Mouse (Mus musculus): ENCODE data around the gene Plekhg6. TPM values are rescaled to one million over a fixed set of nuclear protein-coding genes. Genes with fewer than 3 reads are reported as not detected.

The Plekhg6 gene
- polyA plus RNA-seq, 1 experiment = 0.45 TPM

DNA sequence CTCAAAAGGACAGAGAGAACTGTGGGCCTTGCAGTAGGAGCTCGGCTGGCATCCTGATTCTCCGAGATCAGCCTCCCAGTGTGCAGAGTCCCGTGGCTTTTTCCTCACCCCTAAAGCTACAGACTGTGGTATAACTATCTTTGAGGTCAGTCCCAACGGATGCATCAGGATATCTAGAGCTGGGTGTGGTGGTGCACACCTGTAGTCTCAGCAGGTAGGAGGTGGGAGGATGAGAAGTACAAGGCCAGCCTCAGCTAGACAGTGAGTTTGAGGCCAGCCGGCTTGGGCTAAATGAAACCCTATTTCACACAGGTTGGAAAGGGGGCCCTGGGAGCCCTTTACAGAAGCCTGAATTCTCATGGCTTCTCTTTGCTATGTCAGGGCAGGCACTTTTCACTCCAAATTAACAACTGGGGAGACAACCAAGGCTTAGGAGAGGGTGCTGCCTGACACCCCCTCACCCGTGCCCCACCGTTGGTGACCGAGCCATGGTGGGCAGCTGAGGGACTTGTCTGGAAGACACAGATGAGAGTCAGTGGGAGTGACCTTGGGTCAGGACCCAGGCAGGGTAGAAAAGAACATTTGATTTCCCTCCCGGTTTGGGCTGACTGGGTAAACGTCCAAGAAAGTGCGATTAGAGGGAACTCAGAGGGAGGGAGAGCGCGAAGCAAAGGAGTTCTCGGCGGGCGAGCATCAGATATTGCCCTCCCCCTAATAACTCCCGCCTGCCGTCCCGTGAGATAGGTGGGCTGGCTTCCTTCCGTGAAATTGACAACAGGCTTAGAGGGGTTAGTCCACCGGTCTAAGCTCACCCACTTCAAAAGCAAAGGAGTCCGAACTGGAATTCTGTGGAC is 31.6 kb downstream of the Plekhg6 start, which contains the start of gene Tnfrsf1a:
Gene Tnfrsf1a (plus strand): TSS at position 642 of the 854 bp plus-strand sequence.
- TF ChIP-seq CTCF (IDR thresholded peaks at IDR 0.05; ENCODE audit: control insufficient read depth, insufficient read depth, low read length) (no peak), POLR2A (IDR thresholded peaks at IDR 0.05; ENCODE audit: borderline replicate concordance, control insufficient read depth, low read depth, low read length) (no peak)
- H3K4me3 ChIP-seq (replicated peaks; ENCODE audit: control insufficient read depth, low read depth, low read length) = peak within 1 kb of the TSS; percentile 93
- WGBS = 9% methylated on average over 22 of the region's 22 CpGs
- peaks cover 12% of the 10 kb centered on the region for H3K4me1 ChIP-seq (ENCODE audit: control insufficient read depth, insufficient read depth, low read length)
- H3K27ac ChIP-seq (ENCODE audit: control insufficient read depth, insufficient read depth, low read depth, low read length, poor library complexity) = peak within 1 kb of the TSS; percentile 95

GRCm38 (mm10) chr6:125346029-125346428 is 34.6 kb downstream of the Plekhg6 start:
- H3K27ac ChIP-seq (ENCODE audit: control insufficient read depth, insufficient read depth, low read depth, low read length, poor library complexity) = peak overlapping the region; percentile 47
- WGBS = 57% methylated on average over 2 of the region's 2 CpGs
- no peak overlapping the region for H3K4me3 ChIP-seq (replicated peaks; ENCODE audit: control insufficient read depth, low read depth, low read length)
- TF ChIP-seq POLR2A (IDR thresholded peaks at IDR 0.05; ENCODE audit: borderline replicate concordance, control insufficient read depth, low read depth, low read length) (no peak), CTCF (IDR thresholded peaks at IDR 0.05; ENCODE audit: control insufficient read depth, insufficient read depth, low read length) (no peak)
- H3K4me1 ChIP-seq (ENCODE audit: control insufficient read depth, insufficient read depth, low read length) = peaks cover 9% of the 10 kb centered on the region

DNA sequence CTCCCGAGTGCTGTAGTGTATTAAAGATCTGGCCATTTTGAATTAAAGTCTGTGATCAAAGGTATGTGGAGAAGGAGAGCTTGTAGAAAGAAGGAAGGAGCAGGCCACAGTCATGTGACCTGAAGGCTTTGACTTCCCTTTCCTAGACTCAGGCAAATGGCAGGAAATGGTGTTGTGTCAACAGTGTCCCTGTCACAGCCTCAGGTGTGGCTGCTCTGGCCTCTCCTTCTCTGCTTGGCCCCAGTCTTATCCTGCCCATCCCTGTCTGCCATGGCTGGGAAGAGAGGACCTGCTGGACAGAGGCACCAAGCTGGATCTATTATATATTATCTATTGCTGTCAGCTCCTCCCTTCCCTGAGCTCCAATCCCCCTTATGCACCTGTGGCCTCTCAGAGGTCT is 35.0 kb downstream of the Plekhg6 start:
- peak overlapping the region; percentile 47 for H3K27ac ChIP-seq (ENCODE audit: control insufficient read depth, insufficient read depth, low read depth, low read length, poor library complexity)
- H3K4me1 ChIP-seq (ENCODE audit: control insufficient read depth, insufficient read depth, low read length) = peaks cover 9% of the 10 kb centered on the region
- WGBS = 6% methylated on average over 1 of the region's 1 CpGs
- no peak overlapping the region for H3K4me3 ChIP-seq (replicated peaks; ENCODE audit: control insufficient read depth, low read depth, low read length)
- no peak for TF ChIP-seq CTCF (IDR thresholded peaks at IDR 0.05; ENCODE audit: control insufficient read depth, insufficient read depth, low read length)
- no peak for TF ChIP-seq POLR2A (IDR thresholded peaks at IDR 0.05; ENCODE audit: borderline replicate concordance, control insufficient read depth, low read depth, low read length)

- Histone ChIP-seq H3K4me1 (ENCODE audit: control insufficient read depth, insufficient read depth, low read length) (peaks cover 13% of the 10 kb centered on the region), H3K4me3 (replicated peaks; ENCODE audit: control insufficient read depth, low read depth, low read length) (no peak overlapping the region), H3K27ac (ENCODE audit: control insufficient read depth, insufficient read depth, low read depth, low read length, poor library complexity) (peak overlapping the region; percentile 94)
- TF ChIP-seq CTCF (IDR thresholded peaks at IDR 0.05; ENCODE audit: control insufficient read depth, insufficient read depth, low read length) (no peak), POLR2A (IDR thresholded peaks at IDR 0.05; ENCODE audit: borderline replicate concordance, control insufficient read depth, low read depth, low read length) (no peak)
- 41% methylated on average over 4 of the region's 4 CpGs for WGBS
Measured at GRCm38 (mm10) chr6:125344866-125345265, 35.7 kb downstream of the Plekhg6 start.

DNA sequence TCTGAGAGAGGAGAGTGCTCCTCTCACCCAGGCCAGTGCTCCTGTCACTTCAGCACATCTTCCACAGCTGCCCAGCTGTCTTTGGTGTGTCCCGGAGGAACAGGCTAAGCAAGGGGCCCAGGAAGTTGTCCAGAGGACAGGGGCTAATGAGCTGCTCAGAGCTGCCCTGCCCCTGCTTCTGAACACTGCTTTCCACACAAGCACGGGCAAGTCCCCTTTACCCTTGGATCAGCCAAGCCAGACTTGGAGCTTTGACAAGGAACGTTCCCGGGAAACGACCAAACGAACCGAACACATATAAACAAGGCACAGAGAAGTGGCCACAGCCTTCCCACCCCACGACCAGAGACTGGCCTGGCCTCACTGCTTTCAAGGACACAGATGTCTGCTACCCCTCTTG is 36.5 kb downstream of the Plekhg6 start:
- 75% methylated on average over 8 of the region's 8 CpGs for WGBS
- peak overlapping the region; percentile 50 for H3K4me3 ChIP-seq (replicated peaks; ENCODE audit: control insufficient read depth, low read depth, low read length)
- H3K27ac ChIP-seq (ENCODE audit: control insufficient read depth, insufficient read depth, low read depth, low read length, poor library complexity) = peak overlapping the region; percentile 94
- peaks cover 13% of the 10 kb centered on the region for H3K4me1 ChIP-seq (ENCODE audit: control insufficient read depth, insufficient read depth, low read length)
- TF ChIP-seq CTCF (IDR thresholded peaks at IDR 0.05; ENCODE audit: control insufficient read depth, insufficient read depth, low read length) (no peak), POLR2A (IDR thresholded peaks at IDR 0.05; ENCODE audit: borderline replicate concordance, control insufficient read depth, low read depth, low read length) (no peak)

GRCm38 (mm10) chr6:125342198-125342597 is 38.4 kb downstream of the Plekhg6 start:
- Histone ChIP-seq H3K4me3 (replicated peaks; ENCODE audit: control insufficient read depth, low read depth, low read length) (peak overlapping the region; percentile 19), H3K4me1 (ENCODE audit: control insufficient read depth, insufficient read depth, low read length) (peaks cover 10% of the 10 kb centered on the region), H3K27ac (ENCODE audit: control insufficient read depth, insufficient read depth, low read depth, low read length, poor library complexity) (peak overlapping the region; percentile 77)
- TF ChIP-seq POLR2A (IDR thresholded peaks at IDR 0.05; ENCODE audit: borderline replicate concordance, control insufficient read depth, low read depth, low read length) = no peak
- TF ChIP-seq CTCF (IDR thresholded peaks at IDR 0.05; ENCODE audit: control insufficient read depth, insufficient read depth, low read length) = no peak
- 27% methylated on average over 3 of the region's 3 CpGs for WGBS

DNA sequence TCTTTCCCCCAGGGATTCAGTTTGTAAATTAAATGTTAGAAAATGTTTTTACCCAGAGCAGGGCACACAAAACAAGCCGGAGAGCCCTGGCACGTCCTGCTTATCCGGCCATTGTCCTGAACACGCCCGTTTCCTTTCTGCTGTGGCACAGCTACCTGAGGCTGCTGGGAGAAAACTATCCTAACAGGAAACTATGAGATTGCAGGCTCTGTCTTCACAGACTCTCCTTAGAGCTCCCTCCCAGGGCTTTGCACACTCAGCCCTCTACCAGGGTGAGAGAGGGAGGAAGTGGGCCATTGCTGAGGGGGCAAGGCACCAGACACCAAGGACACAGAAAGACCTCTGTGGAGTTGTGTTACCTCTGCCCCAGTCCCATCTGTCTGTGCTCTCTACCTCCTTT is 40.3 kb downstream of the Plekhg6 start:
- H3K4me3 ChIP-seq (replicated peaks; ENCODE audit: control insufficient read depth, low read depth, low read length) = no peak overlapping the region
- WGBS = 18% methylated on average over 5 of the region's 5 CpGs
- peak overlapping the region; percentile 76 for H3K27ac ChIP-seq (ENCODE audit: control insufficient read depth, insufficient read depth, low read depth, low read length, poor library complexity)
- TF ChIP-seq POLR2A (IDR thresholded peaks at IDR 0.05; ENCODE audit: borderline replicate concordance, control insufficient read depth, low read depth, low read length) = no peak
- TF ChIP-seq CTCF (IDR thresholded peaks at IDR 0.05; ENCODE audit: control insufficient read depth, insufficient read depth, low read length) = no peak
- H3K4me1 ChIP-seq (ENCODE audit: control insufficient read depth, insufficient read depth, low read length) = peaks cover 8% of the 10 kb centered on the region

DNA sequence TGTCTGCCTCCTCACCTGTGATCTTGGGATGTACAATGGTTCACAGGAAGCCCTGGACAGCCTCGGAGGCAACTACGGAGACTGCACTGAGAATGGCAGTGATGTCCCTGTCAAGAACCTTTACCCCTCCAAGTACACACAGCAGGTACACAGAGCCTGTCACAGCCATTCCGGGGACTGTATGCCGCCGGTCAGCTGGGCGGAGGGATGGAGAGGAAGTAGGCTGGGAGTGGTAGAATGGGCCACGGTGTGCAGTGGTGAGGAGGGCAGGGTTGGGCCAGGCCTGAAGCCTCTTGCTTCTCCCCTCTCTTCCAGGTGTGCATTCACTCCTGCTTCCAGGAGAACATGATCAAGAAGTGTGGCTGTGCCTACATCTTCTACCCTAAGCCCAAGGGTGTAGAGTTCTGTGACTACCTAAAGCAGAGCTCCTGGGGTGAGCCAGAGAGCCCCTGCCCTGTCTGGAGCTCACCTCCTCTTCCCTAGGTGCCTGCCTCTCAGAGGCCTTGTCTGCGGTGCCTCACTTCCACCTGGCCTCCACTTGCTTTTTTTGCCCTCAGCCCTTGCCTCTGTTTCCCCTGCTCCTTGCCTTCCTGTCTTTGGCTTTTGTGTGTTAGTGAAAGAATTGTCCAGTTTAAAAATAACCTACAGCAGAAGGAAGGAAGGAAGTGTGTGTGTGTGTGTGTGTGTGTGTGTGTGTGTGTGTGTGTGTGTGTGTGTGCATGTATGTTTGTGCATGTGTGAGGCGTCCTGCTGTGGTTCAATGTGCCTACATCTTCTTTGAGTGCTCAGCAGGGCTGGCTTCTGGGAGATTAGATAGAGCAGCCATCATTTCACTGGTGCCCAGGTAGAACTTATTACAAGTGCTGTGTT is 41.6 kb downstream of the Plekhg6 start:
- WGBS = 29% methylated on average over 9 of the region's 9 CpGs
- H3K4me3 ChIP-seq (replicated peaks; ENCODE audit: control insufficient read depth, low read depth, low read length) = no peak overlapping the region
- peak overlapping the region; percentile 17 for H3K27ac ChIP-seq (ENCODE audit: control insufficient read depth, insufficient read depth, low read depth, low read length, poor library complexity)
- TF ChIP-seq CTCF (IDR thresholded peaks at IDR 0.05; ENCODE audit: control insufficient read depth, insufficient read depth, low read length) (no peak), POLR2A (IDR thresholded peaks at IDR 0.05; ENCODE audit: borderline replicate concordance, control insufficient read depth, low read depth, low read length) (no peak)
- peaks cover 6% of the 10 kb centered on the region for H3K4me1 ChIP-seq (ENCODE audit: control insufficient read depth, insufficient read depth, low read length)

Measured in bone marrow, adult 2 months (tissue).